Mouse (Mus musculus) forelimb bud, embryonic 11.5 days (tissue): ENCODE data around the gene Gp1bb.

Experiments
- DNase-seq: peaks from one replicate; pipeline ENCODE4 v3.0.0-alpha.2; 2012; ENCODE audit warnings: low read depth, low spot score

The Gp1bb gene

GRCm38 (mm10) chr16:18604267-18604701, 17.9 kb downstream of the Gp1bb start:
- DNase-seq = no peak

GRCm38 (mm10) chr16:18601447-18601846, 20.8 kb downstream of the Gp1bb start:
- no peak for DNase-seq

DNA sequence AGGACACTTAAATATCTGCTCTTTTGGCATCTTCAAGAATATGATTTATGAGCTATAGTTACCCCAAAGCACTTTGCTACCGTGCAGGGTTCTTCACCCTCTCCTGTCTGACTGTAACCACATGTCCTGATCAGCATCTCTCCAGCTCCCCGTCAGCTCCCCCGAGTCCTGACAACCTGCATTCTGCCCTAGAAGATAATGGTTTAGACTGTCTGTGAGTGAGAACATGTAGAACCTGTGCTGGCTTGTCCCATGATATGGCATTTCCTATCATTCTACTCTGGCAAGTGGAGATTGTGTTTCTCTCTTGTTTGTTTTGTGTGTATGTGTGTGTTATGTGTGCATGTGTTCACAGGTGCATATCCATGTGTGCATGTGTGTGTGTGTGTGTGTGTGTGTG, 24.2 kb downstream of the Gp1bb start:
- no peak for DNase-seq

GRCm38 (mm10) chr16:18596255-18596654, 25.9 kb downstream of the Gp1bb start:
- no peak for DNase-seq

- no peak for DNase-seq
These were observed 28.3 kb downstream of the Gp1bb start for GRCm38 (mm10) chr16:18593930-18594329.

DNA sequence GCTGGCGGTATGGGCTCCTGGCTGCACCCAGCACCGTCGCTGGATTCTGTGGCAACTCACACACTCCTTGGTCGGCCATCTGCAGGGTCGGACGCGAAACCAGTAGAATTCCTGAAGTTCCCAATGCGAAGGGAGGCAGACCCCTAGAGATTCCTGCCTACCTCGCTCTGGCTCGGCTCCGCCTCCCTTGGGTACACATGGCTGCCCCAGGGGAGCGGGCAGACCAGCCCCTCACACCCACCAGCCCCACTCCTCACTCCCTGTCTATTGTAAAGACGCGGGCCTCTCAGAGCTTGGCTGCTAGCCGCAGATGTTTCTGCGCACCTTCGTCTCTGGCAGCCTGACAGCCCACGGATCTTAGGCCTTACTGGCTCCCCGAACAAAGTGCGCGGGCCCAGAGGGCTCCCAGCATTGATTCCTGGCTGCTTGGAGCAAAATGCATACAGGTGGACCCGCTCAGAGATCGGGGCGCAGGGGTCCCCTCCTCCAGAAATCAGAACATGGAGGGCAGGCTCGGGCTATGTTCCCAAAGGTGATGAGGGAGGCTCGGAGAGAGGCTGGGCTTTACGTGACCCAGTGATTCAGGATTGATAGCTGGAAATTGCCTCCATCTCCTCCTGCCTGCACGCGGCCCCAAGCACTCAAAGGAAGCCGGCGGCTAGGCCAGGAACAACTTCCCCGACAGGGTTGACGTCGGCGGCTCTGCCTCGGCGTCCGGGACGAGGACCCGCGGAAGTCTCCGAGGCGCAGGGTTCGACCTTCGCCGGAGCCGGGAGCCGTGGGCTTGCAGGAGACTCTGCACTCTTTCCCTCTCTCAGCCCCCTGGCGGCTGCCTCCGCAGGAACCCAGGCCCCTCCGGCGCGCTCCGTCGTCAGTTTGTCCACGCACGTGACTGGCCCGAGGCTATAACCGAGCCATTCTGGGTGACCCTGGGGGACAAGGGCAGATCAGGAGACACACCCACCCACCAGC, 30.9 kb downstream of the Gp1bb start:
- DNase-seq = no peak

DNA sequence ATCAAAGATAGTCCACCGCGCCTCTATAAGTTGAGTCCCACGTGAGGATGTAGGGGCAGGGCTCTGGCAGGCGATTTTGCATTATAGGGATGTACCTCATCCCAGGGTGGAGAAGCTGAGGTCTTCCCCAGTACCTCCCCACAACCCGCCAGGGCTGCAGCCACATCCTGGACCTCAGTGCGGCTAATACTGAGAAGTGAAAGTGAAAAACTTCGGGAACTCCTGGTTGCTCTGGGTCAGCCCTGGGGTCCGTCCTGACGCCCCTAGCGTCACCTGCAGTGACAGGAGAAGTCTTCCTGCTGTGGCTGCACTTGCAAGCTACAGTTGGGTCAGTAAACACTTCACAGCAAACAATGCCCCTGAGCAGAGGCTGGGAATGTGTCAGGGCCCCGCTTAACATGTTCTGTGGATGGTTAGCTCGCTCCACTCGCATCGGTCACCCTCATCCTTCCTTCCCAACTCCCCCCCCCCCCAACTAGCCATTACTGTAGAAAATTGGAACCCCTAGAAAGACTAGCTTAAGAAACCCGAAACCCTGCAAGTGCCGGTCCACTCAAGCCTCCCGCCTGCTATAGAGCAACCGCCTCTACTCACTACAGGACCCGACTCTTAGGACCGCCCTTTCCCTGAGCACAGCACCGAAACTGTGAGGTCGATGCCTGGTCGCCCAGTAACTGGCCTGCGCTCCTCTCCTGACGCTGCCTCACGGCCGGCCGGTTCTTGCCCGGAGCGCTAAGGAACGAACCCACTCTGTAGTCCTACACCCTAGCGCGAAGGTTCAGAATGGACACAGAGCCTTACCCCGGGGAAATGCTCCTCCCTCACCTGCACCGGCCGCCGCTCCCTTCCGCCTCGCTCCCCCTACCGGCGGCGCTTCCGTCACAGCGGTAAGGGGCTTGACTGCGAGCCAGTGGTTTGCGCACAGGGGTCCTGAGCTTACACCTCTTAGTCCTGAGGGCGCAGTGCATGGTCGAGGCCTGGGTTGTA, 32.1 kb downstream of the Gp1bb start, which contains the start of gene Tbx1:
Gene Tbx1, minus strand, starts transcription at position 868 of the 987 bp plus-strand sequence.
- DNase-seq = no peak

DNA sequence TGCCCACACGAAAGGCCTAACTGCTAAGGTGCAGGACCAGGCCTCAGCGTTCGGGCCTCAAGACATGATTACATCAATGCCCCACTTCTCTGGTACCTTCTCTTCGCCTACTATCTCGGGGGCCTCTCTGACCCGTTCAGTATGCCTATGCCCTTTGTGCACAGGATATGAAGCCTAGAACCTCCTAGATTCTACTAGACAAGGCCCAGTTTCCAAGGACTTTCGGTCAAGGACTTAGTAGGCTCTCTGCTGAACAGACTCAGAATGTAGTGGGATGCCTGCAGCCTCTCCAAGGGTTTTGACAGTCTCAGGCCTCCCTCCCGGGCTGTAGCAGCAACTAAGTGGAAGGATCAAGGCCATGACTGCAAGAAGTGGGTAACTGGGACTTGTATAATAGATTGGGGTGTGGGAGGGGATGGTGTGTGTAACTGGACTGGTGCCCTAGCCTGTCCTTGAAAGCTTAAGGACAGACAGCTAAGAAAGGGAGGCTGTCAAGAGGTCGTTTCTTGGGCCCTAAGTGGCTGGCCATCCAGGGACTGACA, 33.1 kb downstream of the Gp1bb start:
- no peak for DNase-seq

DNA sequence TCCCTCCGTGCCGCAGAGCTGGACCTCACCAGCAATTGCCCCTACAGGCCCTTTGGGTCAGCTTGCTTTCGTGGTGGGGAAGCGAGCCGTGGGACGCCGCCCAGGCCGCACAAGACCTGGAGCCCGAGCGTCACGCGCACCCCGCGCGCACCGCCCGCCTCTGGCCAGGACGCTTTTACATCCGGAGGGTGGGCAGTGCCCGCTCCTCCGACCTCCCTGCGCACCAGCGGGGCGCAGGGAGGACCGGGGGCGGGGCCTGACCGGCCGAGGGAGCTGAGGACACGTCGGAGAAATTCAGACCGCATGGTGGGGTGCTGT, 33.5 kb downstream of the Gp1bb start:
- DNase-seq = no peak

DNA sequence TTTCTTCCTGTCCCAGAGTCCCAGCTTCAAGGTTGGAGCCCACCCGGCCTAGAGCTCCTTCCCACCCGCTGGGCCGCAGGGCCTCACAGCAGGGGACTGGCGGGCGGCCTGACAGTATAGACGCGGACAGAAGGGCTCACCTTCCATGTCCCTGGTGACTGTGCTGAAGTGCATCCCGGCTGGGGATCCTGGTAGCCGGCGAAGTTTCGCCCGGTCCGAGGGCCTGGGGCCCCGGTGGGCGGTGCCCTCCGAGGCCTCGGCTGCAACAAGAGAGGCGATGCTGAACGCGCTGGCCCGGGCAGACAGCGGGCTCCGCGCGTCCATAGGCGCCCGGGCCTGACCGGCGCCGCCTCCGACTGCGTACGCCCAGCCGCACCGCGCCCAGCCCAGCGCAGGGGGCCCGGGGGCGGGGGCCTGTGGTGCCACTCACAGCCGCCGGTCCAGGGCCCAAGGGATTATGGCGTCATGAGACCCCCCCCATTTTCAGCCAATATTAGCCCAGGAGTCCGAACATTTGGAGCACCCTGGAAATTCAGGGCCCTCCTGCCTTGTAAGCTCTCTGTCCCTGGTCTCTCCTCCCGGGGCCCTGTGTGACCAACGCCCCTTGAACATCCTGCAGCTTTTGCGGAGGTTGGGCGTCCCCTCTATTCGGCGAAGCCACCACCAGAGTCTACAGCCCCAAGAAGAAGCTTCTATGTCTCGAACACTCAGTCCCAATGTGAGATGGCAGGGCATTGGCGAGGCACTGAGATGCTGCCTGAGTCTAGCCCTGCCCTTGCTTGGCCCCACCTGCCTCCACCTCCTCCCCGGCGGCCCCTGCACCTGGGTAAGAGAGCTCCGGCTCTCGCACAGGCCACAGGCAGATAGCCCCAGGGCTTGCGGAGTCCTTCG, 34.1 kb downstream of the Gp1bb start:
- DNase-seq = no peak

DNA sequence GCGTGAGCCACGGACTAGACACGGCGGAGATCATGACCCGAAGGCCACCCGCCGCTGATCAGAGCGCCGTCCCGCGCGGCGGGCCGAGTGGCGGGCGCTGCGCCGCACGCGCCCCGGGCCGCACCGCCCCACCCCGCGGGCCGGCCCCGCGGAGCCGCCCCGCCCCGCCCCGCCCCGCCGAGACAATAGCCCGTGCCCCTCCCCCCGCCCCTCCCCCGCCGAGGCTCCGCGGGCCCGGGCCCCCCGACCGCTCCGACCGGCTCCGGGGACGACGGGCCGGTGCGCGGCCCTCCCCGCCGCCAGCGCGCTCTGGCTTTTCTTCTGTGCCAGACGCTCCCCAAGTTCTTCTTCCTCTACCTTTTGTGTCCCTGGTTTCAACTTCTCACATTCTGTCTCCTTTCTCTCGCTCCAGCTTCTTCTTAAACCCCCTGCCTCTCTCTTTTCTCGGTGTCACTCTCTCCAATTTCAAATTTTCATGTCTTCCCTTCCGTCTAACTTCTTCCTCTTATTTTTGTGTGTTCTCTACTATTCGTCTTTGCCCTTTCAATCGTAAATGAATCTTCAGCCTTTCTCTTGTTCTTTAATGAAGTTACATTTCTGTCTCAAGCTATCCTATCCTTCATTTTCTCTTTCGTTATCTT, 35.2 kb downstream of the Gp1bb start:
- no peak for DNase-seq

- no peak for DNase-seq
These were observed 35.9 kb downstream of the Gp1bb start for GRCm38 (mm10) chr16:18586076-18586905.

DNA sequence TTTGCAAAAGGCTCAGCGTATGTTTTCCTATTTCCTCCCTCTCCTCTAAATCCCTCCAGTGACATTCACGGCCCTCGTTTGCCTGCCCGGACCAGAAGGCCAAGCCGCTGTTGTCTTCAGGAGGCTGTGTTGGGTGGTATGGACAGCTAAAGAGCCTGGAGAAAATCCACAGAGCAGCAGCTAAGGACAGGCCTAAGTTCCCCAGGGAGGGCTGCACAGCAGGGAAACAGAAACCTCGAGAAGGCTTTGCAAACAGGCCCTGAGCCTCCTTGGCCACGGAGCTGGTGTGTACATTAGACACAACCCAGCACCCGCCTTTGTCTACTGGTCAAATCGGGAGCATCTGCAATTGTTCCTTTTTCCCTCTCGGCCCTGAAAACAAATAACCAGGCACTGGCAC, 36.5 kb downstream of the Gp1bb start:
- no peak for DNase-seq

DNA sequence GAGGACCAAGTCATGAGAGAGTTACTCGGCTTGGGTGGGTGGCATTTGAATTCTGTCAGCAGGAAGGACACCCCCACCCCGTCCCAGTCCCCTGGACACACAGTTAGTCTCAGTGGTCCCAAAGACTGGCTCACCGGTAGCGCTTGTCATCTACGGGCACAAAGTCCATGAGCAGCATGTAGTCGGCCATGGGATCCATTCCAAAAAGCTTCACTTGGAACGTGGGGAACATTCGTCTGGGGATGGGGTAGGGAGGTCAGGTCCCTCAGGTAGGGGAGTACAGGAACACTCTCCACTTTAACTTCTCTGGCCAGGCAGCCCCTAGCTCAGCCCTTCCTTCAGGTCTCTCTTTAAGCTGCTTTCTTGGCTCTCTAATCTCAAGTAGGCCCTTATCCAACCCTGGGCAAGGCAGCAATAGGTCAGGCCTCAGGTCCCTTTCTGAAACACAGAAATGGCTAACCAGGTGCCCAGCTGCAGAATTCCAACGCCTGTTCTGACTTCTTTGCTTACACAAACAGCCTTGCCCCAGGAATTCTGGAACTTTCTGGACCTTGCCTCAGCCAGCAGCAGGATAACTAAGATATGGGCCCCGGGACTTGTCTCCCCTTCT, 37.2 kb downstream of the Gp1bb start:
- DNase-seq = no peak

- DNase-seq = no peak
These were observed 38.4 kb downstream of the Gp1bb start for GRCm38 (mm10) chr16:18583673-18584357.

- DNase-seq = no peak
These were observed 39.0 kb downstream of the Gp1bb start for GRCm38 (mm10) chr16:18583169-18583568.

DNA sequence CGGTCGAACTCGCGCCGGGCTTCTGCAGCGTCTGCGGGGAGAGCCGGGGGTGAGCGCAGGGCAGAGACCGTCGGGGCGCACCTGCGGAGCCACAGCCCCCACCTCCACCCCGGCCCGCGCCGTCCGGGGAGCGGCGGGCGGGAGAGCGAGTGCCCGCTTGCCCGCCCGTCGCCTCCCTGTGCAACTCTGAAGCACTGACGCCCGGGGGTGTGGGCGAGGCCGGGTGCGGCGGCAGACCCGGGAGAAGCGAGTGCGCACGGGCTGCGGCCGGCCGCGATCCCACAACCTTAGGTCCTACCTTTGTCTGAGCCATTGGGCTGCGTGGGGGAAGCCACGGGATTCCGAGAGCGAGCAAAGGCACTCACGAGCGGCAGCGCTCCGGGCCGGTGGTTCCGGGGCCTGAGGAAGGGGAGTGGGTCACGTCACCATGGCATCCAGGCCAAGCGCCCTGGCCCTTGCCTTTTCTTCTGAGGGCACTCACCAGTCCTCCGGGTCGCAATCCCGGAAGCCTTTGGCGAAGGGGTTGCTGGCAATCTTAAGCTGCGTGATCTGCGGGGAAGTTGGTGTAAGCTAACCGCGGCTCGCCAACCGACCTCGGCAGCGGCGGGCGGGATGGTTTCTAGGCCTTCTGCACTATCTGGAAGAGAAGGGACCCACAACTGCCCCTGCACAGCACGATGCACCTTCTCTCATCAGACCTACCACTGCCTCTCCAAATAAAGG, 39.6 kb downstream of the Gp1bb start:
- no peak for DNase-seq
